Mouse (Mus musculus): ENCODE measurements around the gene Ric1.
"Not testable (repeated sequence)": the region's sequence is repeated elsewhere in the genome, so short reads cannot be mapped to it uniquely, and the experiment has no call there.

Gene Ric1

GRCm38 (mm10) chr19:29534030-29534429, 11.9 kb downstream of the Ric1 start:
- DNase-seq = no peak

- DNase-seq = no peak
Measured at GRCm38 (mm10) chr19:29542256-29542970, 20.3 kb downstream of the Ric1 start.

GRCm38 (mm10) chr19:29544026-29544425, 21.9 kb downstream of the Ric1 start:
- DNase-seq = no peak

- no peak for DNase-seq
Measured at GRCm38 (mm10) chr19:29550618-29551017, 28.5 kb downstream of the Ric1 start.

- no peak for DNase-seq
Measured at GRCm38 (mm10) chr19:29551128-29551527, 29.0 kb downstream of the Ric1 start.

- not testable (repeated sequence) for DNase-seq
Measured at GRCm38 (mm10) chr19:29551980-29552379, 29.9 kb downstream of the Ric1 start.

- DNase-seq = not testable (repeated sequence)
Measured at GRCm38 (mm10) chr19:29557171-29557845, 35.2 kb downstream of the Ric1 start.

- no peak for DNase-seq
Measured at GRCm38 (mm10) chr19:29562166-29562565, 40.1 kb downstream of the Ric1 start.

GRCm38 (mm10) chr19:29562603-29563002, 40.5 kb downstream of the Ric1 start:
- no peak for DNase-seq

- DNase-seq = peak; percentile 70
Measured at GRCm38 (mm10) chr19:29563258-29563779, 41.2 kb downstream of the Ric1 start.

- no peak for DNase-seq
Measured at GRCm38 (mm10) chr19:29566512-29566911, 44.4 kb downstream of the Ric1 start.

GRCm38 (mm10) chr19:29582439-29582838, 60.4 kb downstream of the Ric1 start:
- no peak for DNase-seq

GRCm38 (mm10) chr19:29583734-29584133, 61.7 kb downstream of the Ric1 start:
- no peak for DNase-seq

GRCm38 (mm10) chr19:29593783-29594182, 71.7 kb downstream of the Ric1 start:
- not testable (repeated sequence) for DNase-seq

GRCm38 (mm10) chr19:29596276-29596675, 74.2 kb downstream of the Ric1 start:
- no peak for DNase-seq

- DNase-seq = peak; percentile 8
Measured at GRCm38 (mm10) chr19:29596985-29597384, 74.9 kb downstream of the Ric1 start.

GRCm38 (mm10) chr19:29598981-29599380, 76.9 kb downstream of the Ric1 start:
- peak; percentile 23 for DNase-seq

- no peak for DNase-seq
Measured at GRCm38 (mm10) chr19:29603548-29604353, 81.7 kb downstream of the Ric1 start.

GRCm38 (mm10) chr19:29604653-29605052, 82.6 kb downstream of the Ric1 start:
- no peak for DNase-seq

- DNase-seq = no peak
Measured at GRCm38 (mm10) chr19:29607521-29607920, 85.4 kb downstream of the Ric1 start.

GRCm38 (mm10) chr19:29608212-29608611, 86.1 kb downstream of the Ric1 start:
- no peak for DNase-seq

- no peak for DNase-seq
Measured at GRCm38 (mm10) chr19:29610907-29611306, 88.8 kb downstream of the Ric1 start.

- no peak for DNase-seq
Measured at GRCm38 (mm10) chr19:29612102-29612501, 90.0 kb downstream of the Ric1 start.
